Mouse (Mus musculus): ENCODE data around the gene Lemd1. TPM values are rescaled to one million over a fixed set of nuclear protein-coding genes. Genes with fewer than 3 reads are reported as not detected.
A peak's percentile ranks its signal among the peaks of the same experiment; 100 is the strongest.

The Lemd1 gene
- total RNA-seq, 1 experiment from 2014 or later = not detected

- peak; percentile 23 to 29; a peak in 3 of 4 replicates for ATAC-seq (replicated peaks in 1 of 2; ENCODE audit: insufficient read depth in 1 of 2, low FRiP score in 2 of 2, low TSS enrichment in 1 of 2, low read depth in 1 of 2, poor library complexity in 2 of 2, severe bottlenecking in 2 of 2)
Measured at GRCm38 (mm10) chr1:132292318-132293129, 101.3 kb downstream of the Lemd1 start.

DNA sequence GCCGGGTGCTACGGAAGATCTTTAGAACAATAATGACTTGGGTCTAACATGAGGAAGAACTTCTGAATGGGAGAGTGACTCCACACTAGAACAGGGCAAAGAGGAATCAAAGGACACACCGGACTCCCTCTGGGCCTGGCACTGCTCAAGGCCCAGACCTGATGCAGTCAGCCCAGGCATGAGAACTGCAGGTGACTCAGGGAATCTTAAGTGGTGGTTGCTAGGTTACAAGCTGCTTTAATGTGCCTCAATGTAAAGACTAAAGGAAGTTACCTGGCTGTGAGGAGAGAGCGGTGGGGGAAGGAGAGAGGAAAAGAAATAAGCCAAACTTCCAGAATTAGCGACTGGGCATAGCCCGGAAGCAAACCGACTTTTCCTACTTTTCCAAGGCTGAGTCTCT, 104.3 kb downstream of the Lemd1 start:
- ATAC-seq (replicated peaks in 1 of 2; ENCODE audit: insufficient read depth in 1 of 2, low FRiP score in 2 of 2, low TSS enrichment in 1 of 2, low read depth in 1 of 2, poor library complexity in 2 of 2, severe bottlenecking in 2 of 2) = no peak

GRCm38 (mm10) chr1:132296051-132296450, 104.8 kb downstream of the Lemd1 start:
- no peak for ATAC-seq (replicated peaks in 1 of 2; ENCODE audit: insufficient read depth in 1 of 2, low FRiP score in 2 of 2, low TSS enrichment in 1 of 2, low read depth in 1 of 2, poor library complexity in 2 of 2, severe bottlenecking in 2 of 2)

DNA sequence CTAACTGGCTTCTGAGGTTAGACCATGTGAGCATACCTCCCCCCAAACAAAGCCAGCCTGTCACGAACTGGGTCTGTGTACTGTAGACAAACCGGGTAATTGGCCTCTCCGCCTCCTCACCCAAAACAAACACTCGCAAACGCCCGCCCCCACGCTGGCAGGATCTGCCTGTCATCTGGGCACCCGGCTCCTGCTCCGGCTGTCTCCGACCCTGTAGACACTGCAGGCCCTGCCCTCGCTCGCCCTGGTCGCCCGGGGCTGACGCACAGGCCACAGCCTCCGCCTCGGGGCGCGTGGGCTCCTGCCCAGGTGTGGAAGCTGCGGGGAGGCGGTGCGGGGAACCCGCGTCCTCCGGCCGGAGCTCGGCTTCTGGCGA, 107.2 kb downstream of the Lemd1 start, which contains the start of gene Klhdc8a:
TSS of gene Klhdc8a (plus strand) at position 202 of the 376 bp plus-strand sequence.
- peak; percentile 27 to 32; a peak in 1 of 4 replicates for ATAC-seq (replicated peaks in 1 of 2; ENCODE audit: insufficient read depth in 1 of 2, low FRiP score in 2 of 2, low TSS enrichment in 1 of 2, low read depth in 1 of 2, poor library complexity in 2 of 2, severe bottlenecking in 2 of 2)

GRCm38 (mm10) chr1:132298801-132299464, 107.7 kb downstream of the Lemd1 start:
- ATAC-seq (replicated peaks in 1 of 2; ENCODE audit: insufficient read depth in 1 of 2, low FRiP score in 2 of 2, low TSS enrichment in 1 of 2, low read depth in 1 of 2, poor library complexity in 2 of 2, severe bottlenecking in 2 of 2) = 0 out of 4 replicates have a peak, but pooled peaks of 1 of the 2 experiments have one; percentile 6

DNA sequence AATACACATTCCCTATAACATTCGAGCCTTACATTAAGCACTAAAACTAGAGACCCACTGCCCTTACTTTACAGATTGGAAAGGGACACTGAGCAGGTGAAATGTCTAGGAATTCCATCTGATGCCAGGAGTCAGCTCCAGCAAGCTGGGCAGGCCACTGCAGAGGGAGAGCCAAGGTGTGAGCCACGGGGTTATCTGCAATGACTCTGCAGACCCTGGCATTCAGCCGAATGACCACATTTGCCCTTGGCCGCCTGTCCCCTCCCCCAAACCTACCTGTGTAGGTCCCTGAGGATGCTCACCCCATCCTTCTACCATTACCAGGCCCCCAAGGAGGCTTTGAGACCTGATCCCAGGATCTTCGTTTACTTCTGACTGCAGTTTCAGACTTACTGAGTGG, 108.5 kb downstream of the Lemd1 start:
- no peak for ATAC-seq (replicated peaks in 1 of 2; ENCODE audit: insufficient read depth in 1 of 2, low FRiP score in 2 of 2, low TSS enrichment in 1 of 2, low read depth in 1 of 2, poor library complexity in 2 of 2, severe bottlenecking in 2 of 2)

DNA sequence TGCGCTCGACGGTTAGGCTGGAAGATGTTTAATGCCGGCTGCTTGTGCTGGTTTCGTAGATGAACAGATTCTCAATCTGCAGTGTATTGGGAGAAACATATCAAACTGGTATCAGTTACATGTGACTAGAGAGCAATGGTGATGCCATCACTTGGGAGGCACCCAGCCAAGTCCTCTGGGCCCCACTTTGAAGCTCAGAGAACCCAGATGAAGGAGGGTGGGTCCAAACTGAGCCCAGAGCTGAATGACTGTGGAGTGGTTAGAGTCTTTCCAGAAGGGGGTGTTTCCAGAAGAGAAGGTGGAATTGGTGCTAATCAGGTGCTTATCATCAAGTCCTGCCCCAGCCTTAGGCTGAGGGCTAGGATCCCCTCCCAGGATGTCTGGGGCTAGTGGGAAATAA, 110.0 kb downstream of the Lemd1 start:
- ATAC-seq (replicated peaks in 1 of 2; ENCODE audit: insufficient read depth in 1 of 2, low FRiP score in 2 of 2, low TSS enrichment in 1 of 2, low read depth in 1 of 2, poor library complexity in 2 of 2, severe bottlenecking in 2 of 2) = no peak

GRCm38 (mm10) chr1:132302341-132302866, 111.2 kb downstream of the Lemd1 start:
- ATAC-seq (replicated peaks in 1 of 2; ENCODE audit: insufficient read depth in 1 of 2, low FRiP score in 2 of 2, low TSS enrichment in 1 of 2, low read depth in 1 of 2, poor library complexity in 2 of 2, severe bottlenecking in 2 of 2) = no peak

GRCm38 (mm10) chr1:132304618-132305214, 113.5 kb downstream of the Lemd1 start:
- ATAC-seq (replicated peaks in 1 of 2; ENCODE audit: insufficient read depth in 1 of 2, low FRiP score in 2 of 2, low TSS enrichment in 1 of 2, low read depth in 1 of 2, poor library complexity in 2 of 2, severe bottlenecking in 2 of 2) = no peak

- peak; percentile 54 to 63; a peak in 2 of 4 replicates for ATAC-seq (replicated peaks in 1 of 2; ENCODE audit: insufficient read depth in 1 of 2, low FRiP score in 2 of 2, low TSS enrichment in 1 of 2, low read depth in 1 of 2, poor library complexity in 2 of 2, severe bottlenecking in 2 of 2)
Measured at GRCm38 (mm10) chr1:132306160-132306559, 114.9 kb downstream of the Lemd1 start.

DNA sequence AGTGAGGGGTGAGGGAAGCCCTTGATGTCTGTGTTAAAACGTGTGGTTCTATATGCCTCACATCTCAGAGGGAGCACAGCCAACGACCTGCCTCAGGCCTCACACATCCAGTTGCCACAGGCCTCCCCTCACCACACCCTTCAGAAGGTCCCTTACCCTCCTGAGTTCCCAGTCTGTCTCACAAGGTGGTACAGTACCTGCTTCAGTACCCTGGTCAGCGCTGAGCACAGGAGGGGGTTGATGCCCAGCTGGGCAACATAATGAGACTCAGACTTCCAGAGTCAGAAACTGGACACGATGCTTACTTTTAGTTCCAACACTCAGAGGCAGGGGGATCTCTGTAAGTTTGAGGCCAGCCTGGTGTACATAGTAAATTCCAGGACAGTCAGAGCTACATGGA, 115.6 kb downstream of the Lemd1 start:
- no peak for ATAC-seq (replicated peaks in 1 of 2; ENCODE audit: insufficient read depth in 1 of 2, low FRiP score in 2 of 2, low TSS enrichment in 1 of 2, low read depth in 1 of 2, poor library complexity in 2 of 2, severe bottlenecking in 2 of 2)

DNA sequence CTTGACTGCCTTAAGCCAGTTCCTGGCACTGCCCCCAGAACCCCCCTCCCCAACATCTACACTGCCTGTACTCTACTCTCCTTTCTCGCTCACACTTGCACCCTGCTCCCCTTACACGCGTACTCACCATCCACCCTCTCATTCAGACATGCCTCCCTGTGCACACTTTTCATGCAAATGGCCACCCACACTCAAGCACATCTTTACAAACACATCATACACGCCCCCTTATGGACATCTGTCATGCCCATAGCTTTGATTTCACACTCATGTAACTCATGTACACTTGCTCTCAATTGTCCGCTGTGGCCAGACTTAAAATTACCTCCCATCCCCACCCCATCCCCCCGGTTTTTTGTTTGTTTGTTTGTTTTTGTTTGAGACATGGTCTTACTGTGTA, 116.7 kb downstream of the Lemd1 start:
- no peak for ATAC-seq (replicated peaks in 1 of 2; ENCODE audit: insufficient read depth in 1 of 2, low FRiP score in 2 of 2, low TSS enrichment in 1 of 2, low read depth in 1 of 2, poor library complexity in 2 of 2, severe bottlenecking in 2 of 2)

- ATAC-seq (replicated peaks in 1 of 2; ENCODE audit: insufficient read depth in 1 of 2, low FRiP score in 2 of 2, low TSS enrichment in 1 of 2, low read depth in 1 of 2, poor library complexity in 2 of 2, severe bottlenecking in 2 of 2) = no peak
Measured at GRCm38 (mm10) chr1:132308674-132309073, 117.4 kb downstream of the Lemd1 start.

Other genes with a start within 250 kb of the Lemd1 start
- 0.35 and 0.88 TPM in 2 replicates for gene Slc45a3, start 228.5 kb upstream of the Lemd1 start, total RNA-seq (2017)
- gene Elk4, start 183.8 kb upstream of the Lemd1 start, total RNA-seq (2017) = 118 and 147 TPM in 2 replicates
- gene Mfsd4a, start 123.4 kb upstream of the Lemd1 start, total RNA-seq (2017) = 0.79 and 2.9 TPM in 2 replicates
- 4.5 and 6.4 TPM in 2 replicates for gene Cdk18, start 51.7 kb upstream of the Lemd1 start, total RNA-seq (2017)
- not detected in 2 replicates for gene AC124108.1, start within 50 bp of the Lemd1 start, total RNA-seq (2017)
- not detected in 2 replicates for gene Gm10188, start 38.3 kb downstream of the Lemd1 start, total RNA-seq (2017)
- gene Klhdc8a, start 107.2 kb downstream of the Lemd1 start, total RNA-seq (2017) = not detected in 2 replicates
- 7.3 and 11.1 TPM in 2 replicates for gene Nuak2, start 124.7 kb downstream of the Lemd1 start, total RNA-seq (2017)
- gene Tmcc2, start 199.8 kb downstream of the Lemd1 start, total RNA-seq (2017) = 9.4 and 10.1 TPM in 2 replicates
- 29.6 and 42.8 TPM in 2 replicates for gene Dstyk, start 226.1 kb downstream of the Lemd1 start, total RNA-seq (2017)